Comparison of ENCODE assay signal across 19 mouse cellular contexts in the genomic region with DNA sequence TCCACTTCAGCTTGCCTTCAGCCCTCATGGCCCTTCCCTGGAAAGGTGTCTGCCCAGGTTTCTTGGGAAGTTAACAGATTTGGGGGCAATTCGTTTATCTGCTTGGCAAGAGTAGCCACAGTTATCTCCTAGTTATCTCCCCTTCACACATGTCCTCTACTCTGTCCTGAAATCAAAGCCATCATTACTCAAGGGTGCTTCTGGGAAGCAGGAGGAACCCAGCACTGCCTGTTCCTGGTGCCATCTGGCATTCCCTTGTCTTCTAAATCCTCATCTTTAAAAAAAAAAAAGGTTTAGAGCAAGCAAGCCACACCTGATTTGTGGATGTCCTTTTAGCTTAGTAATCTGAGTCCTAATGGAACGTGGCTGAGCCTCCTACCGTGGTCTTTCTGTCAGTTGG.
A peak's percentile ranks its signal among the peaks of the same experiment; 100 is the strongest.
DNase-seq lines count a peak whose midpoint lies in the region; TF ChIP-seq lines count a peak whose summit lies in the region.
"Had no signal": no experiment of that assay in that cellular context is flagged by ENCODE, and none has a peak within 500 bp of the region (broad histone marks: within the 10 kb centered on the region; RNA-seq: fewer than 3 reads in every experiment).

No protein-coding gene starts in this region.

- peak overlapping the region; percentile 62 for H3K27ac ChIP-seq in cerebellum, adult 2 months (ENCODE audit: insufficient read depth, low read length)
- H3K27ac ChIP-seq: embryonic facial prominence, embryonic 10.5 days; forebrain, embryonic 13.5 days; gastrocnemius, adult 2 months; hindbrain, embryonic 10.5 days; hindbrain, embryonic 15.5 days had no signal

- H3K27me3 ChIP-seq in cerebellum, adult 2 months (ENCODE audit: control insufficient read depth, insufficient read depth, low read length), result no peaks in the 10 kb centered on the region
- H3K27me3 ChIP-seq: CH12.LX; hindbrain, embryonic 15.5 days had no signal

- WGBS in cerebellum, adult 2 months, result 10% methylated on average over 3 of the region's 3 CpGs

- H3K4me1 ChIP-seq in cerebellum, adult 2 months (ENCODE audit: control insufficient read depth, insufficient read depth, low read length), result peaks cover 12% of the 10 kb centered on the region

- no peak for TF ChIP-seq POLR2A in cerebellum, adult 2 months (IDR thresholded peaks at IDR 0.05; ENCODE audit: borderline replicate concordance, insufficient read depth, low read length)

- DNase-seq in cerebellum, adult 11-12 months, result peak; percentile 67
- no peak for DNase-seq in cerebellum, postnatal 4 days (ENCODE audit: low spot score in 2 of 2)
- peak; percentile 91 for DNase-seq in brain, adult 2 months (ENCODE audit: low read depth, low spot score)
- DNase-seq in cerebellum, adult 2 months, result peak; percentile 56 to 72
- DNase-seq in cerebellum, postnatal 25 days, result peak; percentile 49 to 56
- no peak for DNase-seq in right cerebral cortex, postnatal 4 days
- DNase-seq in adrenal gland, postnatal 25 days, result no peak
- DNase-seq: adrenal gland, adult 2 months; adrenal gland, postnatal 36 days; forebrain, postnatal 0 days; gastrocnemius, adult 2 months; gastrocnemius, postnatal 25 days; kidney, adult 2 months had no signal

- no peak for TF ChIP-seq CTCF in cerebellum, adult 2 months (IDR thresholded peaks at IDR 0.05; ENCODE audit: borderline replicate concordance, insufficient read depth, low read depth, low read length)

- peak overlapping the region; percentile 15 for H3K4me3 ChIP-seq in cerebellum, adult 2 months (replicated peaks; ENCODE audit: insufficient read depth, low read depth, low read length)
- H3K4me3 ChIP-seq: embryonic facial prominence, embryonic 10.5 days; forebrain, embryonic 13.5 days; gastrocnemius, adult 2 months; heart, embryonic 12.5 days; hindbrain, embryonic 10.5 days; hindbrain, embryonic 15.5 days had no signal

Comparison
In these comparisons a context has a peak if more than half of its experiments do, and no peak if none do; other contexts are left out.
1. DNase-seq: peak in cerebellum, adult 11-12 months (single experiment), brain, adult 2 months (single experiment), cerebellum, adult 2 months (2 of 2) and cerebellum, postnatal 25 days (2 of 2); none in cerebellum, postnatal 4 days (0 of 2), right cerebral cortex, postnatal 4 days (single experiment) and adrenal gland, postnatal 25 days (single experiment).